Comparison of ENCODE assay signal across 10 mouse cellular contexts in the genomic region with DNA sequence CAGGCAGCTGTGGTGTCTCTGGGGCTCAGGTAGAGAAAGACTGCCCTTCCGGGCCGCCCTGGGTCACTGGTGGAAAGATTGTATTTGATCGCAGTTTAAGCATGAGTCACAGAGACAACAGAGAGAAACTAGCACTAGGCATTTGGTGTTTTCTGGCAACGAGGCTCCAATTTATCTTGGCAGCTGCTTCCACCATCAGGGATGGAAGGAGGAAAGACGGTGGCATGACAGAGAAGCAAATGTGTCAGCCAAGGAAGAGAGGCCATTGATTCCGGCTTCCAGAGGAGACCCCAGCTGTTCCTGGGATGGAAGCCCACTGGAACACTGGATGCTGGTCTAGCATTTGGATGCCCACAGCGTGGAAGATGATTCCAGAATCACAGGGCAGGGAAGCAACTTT.
DNase-seq lines count a peak whose midpoint lies in the region; ATAC-seq and TF ChIP-seq lines count a peak whose summit lies in the region.
"Had no signal": no experiment of that assay in that cellular context is flagged by ENCODE, and none has a peak within 500 bp of the region (broad histone marks: within the 10 kb centered on the region; RNA-seq: fewer than 3 reads in every experiment).

No protein-coding gene starts in this region.

- 49% methylated on average over 7 of the region's 7 CpGs for WGBS in hindbrain, postnatal 0 days
- 86% methylated on average over 7 of the region's 7 CpGs for WGBS in hindbrain, embryonic 10.5 days
- 59% methylated on average over 7 of the region's 7 CpGs for WGBS in liver, embryonic 12.5 days (ENCODE audit: insufficient replicate concordance)

- H3K27me3 ChIP-seq in hindbrain, postnatal 0 days (ENCODE audit: insufficient read depth, low read length), result no peaks in the 10 kb centered on the region
- no peaks in the 10 kb centered on the region for H3K27me3 ChIP-seq in hindbrain, embryonic 10.5 days (ENCODE audit: insufficient read depth, poor library complexity, severe bottlenecking)
- H3K27me3 ChIP-seq in liver, embryonic 12.5 days (replicated peaks), result no peaks in the 10 kb centered on the region

- no peak overlapping the region for H3K4me3 ChIP-seq in hindbrain, postnatal 0 days (ENCODE audit: low read length)
- no peak overlapping the region for H3K4me3 ChIP-seq in hindbrain, embryonic 10.5 days
- H3K4me3 ChIP-seq in liver, embryonic 12.5 days, result no peak overlapping the region
- H3K4me3 ChIP-seq: megakaryocyte, embryonic 14.5 days had no signal

- peak; percentile 78 for DNase-seq in hindbrain, postnatal 0 days (ENCODE audit: low spot score)
- no peak for DNase-seq in hindbrain, embryonic 10.5 days (ENCODE audit: low spot score)
- peak; percentile 81 to 84 for DNase-seq in cerebellum, postnatal 14 days
- peak; percentile 60 to 86 for DNase-seq in layer of hippocampus, postnatal 14 days (ENCODE audit: low spot score in 2 of 2)
- no peak for DNase-seq in gastrocnemius, postnatal 10 days
- DNase-seq: thymus, postnatal 36 days had no signal

- peak; percentile 78 for ATAC-seq in hindbrain, postnatal 0 days
- peak; percentile 70 for ATAC-seq in cerebellum, adult (ENCODE audit: insufficient number of reproducible peaks, low FRiP score, low TSS enrichment)
- no peak for ATAC-seq in liver, embryonic 12.5 days

- TF ChIP-seq CTCF in hindbrain, postnatal 0 days (IDR thresholded peaks at IDR 0.05; ENCODE audit: low read depth), result no peak

- H3K4me2 ChIP-seq in hindbrain, postnatal 0 days (ENCODE audit: low read depth, low read length), result no peak overlapping the region
- no peak overlapping the region for H3K4me2 ChIP-seq in liver, embryonic 12.5 days

- H3K36me3 ChIP-seq in hindbrain, postnatal 0 days (ENCODE audit: insufficient read depth, low read length), result no peaks in the 10 kb centered on the region
- no peaks in the 10 kb centered on the region for H3K36me3 ChIP-seq in hindbrain, embryonic 10.5 days
- H3K36me3 ChIP-seq in liver, embryonic 12.5 days, result no peaks in the 10 kb centered on the region

- H3K9me3 ChIP-seq in hindbrain, postnatal 0 days (ENCODE audit: low read length), result no peaks in the 10 kb centered on the region
- no peaks in the 10 kb centered on the region for H3K9me3 ChIP-seq in hindbrain, embryonic 10.5 days
- no peaks in the 10 kb centered on the region for H3K9me3 ChIP-seq in liver, embryonic 12.5 days (replicated peaks)

- H3K9ac ChIP-seq in hindbrain, postnatal 0 days (replicated peaks; ENCODE audit: low read length), result no peak overlapping the region
- no peak overlapping the region for H3K9ac ChIP-seq in liver, embryonic 12.5 days
- H3K9ac ChIP-seq: liver, embryonic 14.5 days had no signal

- peak overlapping the region; percentile 66 for H3K27ac ChIP-seq in hindbrain, postnatal 0 days
- H3K27ac ChIP-seq in hindbrain, embryonic 10.5 days, result no peak overlapping the region
- no peak overlapping the region for H3K27ac ChIP-seq in liver, embryonic 12.5 days
- H3K27ac ChIP-seq: liver, embryonic 14.5 days had no signal

- peaks cover 6% of the 10 kb centered on the region; the same call in 1 of the 2 replicates for H3K4me1 ChIP-seq in hindbrain, postnatal 0 days (ENCODE audit: insufficient read depth, low read length)
- no peaks in the 10 kb centered on the region for H3K4me1 ChIP-seq in hindbrain, embryonic 10.5 days (replicated peaks)
- H3K4me1 ChIP-seq in liver, embryonic 12.5 days, result no peaks in the 10 kb centered on the region
- H3K4me1 ChIP-seq: megakaryocyte, embryonic 14.5 days had no signal

Comparison
In these comparisons a context has a peak if more than half of its experiments do, and no peak if none do; other contexts are left out.
1. DNase-seq: peak in hindbrain, postnatal 0 days (single experiment), cerebellum, postnatal 14 days (2 of 2) and layer of hippocampus, postnatal 14 days (2 of 2); none in hindbrain, embryonic 10.5 days (single experiment) and gastrocnemius, postnatal 10 days (single experiment).